Mouse (Mus musculus) left cerebral cortex, adult 2 months (tissue): Measurements from ENCODE around the gene Cpsf4. TPM values are rescaled to one million over a fixed set of nuclear protein-coding genes. Genes with fewer than 3 reads are reported as not detected.
"Not testable (repeated sequence)": the region's sequence is repeated elsewhere in the genome, so short reads cannot be mapped to it uniquely, and the experiment has no call there.

Experiments
- DNase-seq, 2 experiments: peaks; one replicate each; pipeline ENCODE4 v3.0.0; 2021 to 2022; ENCODE audit warnings: low spot score in 2 of 2, mixed read lengths in 1 of 2; ENCODE audit errors: extremely low spot score in 1 of 2
- H3K27ac ChIP-seq: fragments of 200-600 bp; 2 replicates; pipeline ENCODE4 v1.8.1; 2022
- H3K4me3 ChIP-seq: fragments of 200-600 bp; 2 replicates; pipeline ENCODE4 v1.8.1; 2022
- CTCF ChIP-seq: fragments of 200-600 bp; IDR thresholded peaks from 2 replicates; pipeline ENCODE4 v1.8.1; 2022; ENCODE audit warnings: antibody characterized with exemption, mild to moderate bottlenecking, moderate library complexity
- intact Hi-C: fragments of 180-260 bp; cut with DNase I; formaldehyde crosslinking; loops from one replicate; pipeline ENCODE4 v1.15.1; 2025
- total RNA-seq, 2 experiments: library from RNA; stranded (reverse); gene quantifications; 2 replicates each; pipeline ENCODE4 v1.2.3; 2021

Cpsf4 gene
- total RNA-seq, 2 experiments from 2014 or later, result 25.6 to 26.0 TPM

DNA sequence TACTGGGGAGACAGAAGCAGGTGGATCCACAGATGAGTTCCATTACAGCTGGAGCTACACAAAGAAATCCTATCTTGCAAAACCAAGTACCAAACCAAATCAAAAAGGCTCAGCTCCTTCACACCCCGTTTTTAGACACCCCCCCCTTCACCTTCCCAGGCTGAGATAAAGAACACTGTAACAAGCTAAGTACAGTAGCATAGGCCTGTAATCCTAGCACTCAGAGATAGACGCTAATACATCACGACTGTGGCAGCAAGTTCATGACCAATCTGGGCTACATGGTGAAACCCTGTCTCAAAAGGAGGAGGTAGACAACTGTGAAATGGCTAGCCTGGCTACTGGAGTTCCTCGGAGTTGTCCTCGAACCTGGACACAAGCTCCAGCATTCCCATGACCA lies 23.4 kb downstream of the Cpsf4 start:
- intact Hi-C loops, result no loop called here
- H3K27ac ChIP-seq, result peak overlapping the region; percentile 97
- no peak for TF ChIP-seq CTCF
- no peak for DNase-seq
- peak overlapping the region; percentile 97 for H3K4me3 ChIP-seq

DNA sequence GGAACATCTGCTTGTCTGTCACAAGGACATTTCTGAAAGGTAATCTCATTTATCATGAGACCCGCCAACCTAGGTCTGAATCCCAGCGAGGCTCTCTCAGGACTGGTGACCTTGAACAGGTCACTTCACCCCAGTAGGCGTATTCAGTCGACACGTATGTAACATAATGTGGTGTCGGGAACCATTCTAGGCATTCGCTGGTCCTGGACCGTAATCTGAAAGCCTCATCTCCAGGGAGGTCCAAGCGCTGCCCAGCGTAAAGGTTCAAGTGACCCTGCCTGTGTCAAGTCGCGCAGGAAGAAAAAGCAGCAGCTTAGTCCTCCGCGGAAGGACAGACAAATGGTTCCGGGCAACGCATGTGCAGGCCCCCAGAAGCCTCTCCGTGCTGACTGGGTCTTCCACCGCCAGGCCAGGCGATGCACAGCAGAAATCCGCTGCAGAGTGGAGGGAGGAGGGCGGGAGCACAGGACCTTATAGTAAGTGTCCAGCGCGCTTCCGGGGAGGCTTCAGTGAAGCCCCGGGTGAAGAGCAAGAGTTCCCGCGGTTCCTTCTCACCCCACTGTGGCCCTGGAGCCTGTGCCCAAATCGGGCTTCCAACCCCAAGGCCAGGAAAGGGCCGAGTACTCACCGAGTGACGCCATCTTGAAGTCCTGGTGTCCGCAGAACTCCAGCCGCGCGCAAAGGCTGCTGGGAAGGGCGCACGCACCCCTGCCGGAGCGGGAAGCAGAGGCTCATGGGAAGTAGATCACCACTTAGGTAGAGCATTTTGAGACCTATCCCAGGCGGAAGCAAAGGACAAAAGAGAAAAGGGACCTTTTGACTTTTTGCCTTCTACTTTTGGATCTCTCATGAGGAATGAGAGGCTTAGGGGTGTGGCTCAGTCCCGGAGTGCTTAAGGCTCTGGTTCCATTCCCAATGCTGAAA lies 24.1 kb downstream of the Cpsf4 start:
- intact Hi-C loops, result loop anchor here (1.0 kb wide), 1 partner anchor 24 kb away; the partner anchor contains the start of genes Cpsf4 and Ptcd1
- DNase-seq, result peak; percentile 92 to 93
- peak overlapping the region; percentile 97 for H3K27ac ChIP-seq
- TF ChIP-seq CTCF, result no peak
- H3K4me3 ChIP-seq, result peak overlapping the region; percentile 97

DNA sequence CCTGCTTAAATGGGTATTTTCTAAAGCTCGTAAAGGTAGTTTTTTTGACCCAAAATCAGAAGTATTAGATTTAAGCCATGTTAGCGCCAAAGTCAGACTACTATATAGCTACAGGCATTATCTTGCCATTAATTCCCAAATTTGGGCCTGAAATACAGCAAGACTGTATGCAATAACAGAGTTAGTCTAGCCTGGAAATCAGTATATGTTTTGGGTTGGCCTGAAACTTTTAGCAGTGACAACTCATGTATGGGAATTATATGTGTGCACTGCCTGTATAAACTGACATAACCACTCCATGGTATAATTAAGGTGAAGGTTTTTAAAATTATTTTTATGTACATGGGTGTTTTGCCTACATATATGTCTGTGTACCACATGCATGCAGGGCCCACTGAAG lies 24.9 kb downstream of the Cpsf4 start, which contains the start of gene Atp5j2:
Atp5j2 (minus strand) TSS at position 101 of the 400 bp plus-strand sequence.
- no peak for DNase-seq
- Histone ChIP-seq H3K4me3 (peak within 1 kb of the TSS; percentile 97), H3K27ac (peak within 1 kb of the TSS; percentile 97)
- intact Hi-C loops, result loop anchor here (1.0 kb wide), 1 partner anchor 25 kb away; the partner anchor contains the start of genes Cpsf4 and Ptcd1
- no peak for TF ChIP-seq CTCF

DNA sequence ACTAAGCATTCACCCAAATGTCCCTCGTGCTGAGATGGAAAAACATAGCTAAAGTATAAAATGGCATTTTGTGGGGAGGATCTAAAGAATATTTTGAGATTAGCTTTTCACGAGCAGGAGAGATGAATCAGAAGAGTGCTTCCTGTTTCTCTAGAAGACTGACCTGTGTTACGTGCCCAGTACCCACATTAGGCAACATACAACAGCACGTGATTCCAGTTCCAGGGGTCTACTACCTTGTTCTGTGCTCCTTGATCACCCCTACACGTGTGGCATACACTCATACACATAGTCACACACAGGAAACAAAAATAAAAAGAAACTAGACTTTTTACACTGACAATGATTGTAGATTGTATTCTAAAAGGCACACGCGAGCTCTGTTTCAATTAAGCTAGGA lies 33.4 kb downstream of the Cpsf4 start:
- intact Hi-C loops, result no loop called here
- no peak for DNase-seq
- H3K4me3 ChIP-seq, result peak overlapping the region; percentile 80
- no peak for TF ChIP-seq CTCF
- no peak overlapping the region for H3K27ac ChIP-seq

DNA sequence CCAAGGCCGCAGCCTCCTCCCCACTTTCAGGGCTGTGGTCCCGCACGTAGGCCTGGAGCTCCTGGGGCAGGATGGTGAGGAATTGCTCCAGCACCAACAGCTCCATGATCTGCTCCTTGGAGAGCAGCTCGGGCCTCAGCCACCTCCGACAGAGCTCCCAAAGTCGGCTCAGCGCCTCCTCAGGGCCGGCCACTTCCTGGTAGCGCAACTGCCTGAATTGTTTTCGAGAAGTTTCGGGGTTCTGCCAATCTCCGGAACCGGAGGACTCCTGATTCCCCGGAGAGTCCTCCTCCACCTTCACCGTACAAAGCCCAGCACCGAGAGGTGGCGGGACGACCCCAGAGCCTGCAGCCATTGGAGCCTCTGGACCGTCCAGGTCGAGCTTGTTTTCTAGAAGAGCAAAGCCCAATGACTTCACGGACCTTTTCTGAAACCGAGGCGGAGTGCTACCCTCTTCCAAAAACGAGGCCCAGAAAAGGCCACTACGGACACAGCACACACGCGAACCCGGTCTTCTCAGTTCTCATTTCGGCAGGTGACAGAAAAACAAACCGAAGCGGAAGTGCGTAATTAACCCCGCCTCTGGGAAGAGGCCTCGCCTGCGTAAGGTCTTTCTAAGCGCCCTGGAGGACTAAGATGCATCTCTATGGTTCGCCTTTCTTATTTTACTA lies 34.4 kb downstream of the Cpsf4 start, which contains the start of gene Zkscan14:
Zkscan14 (minus strand) TSS at position 548 of the 671 bp plus-strand sequence.
- TF ChIP-seq CTCF, result no peak
- peak; percentile 67 to 73 for DNase-seq
- Histone ChIP-seq H3K4me3 (peak within 1 kb of the TSS; percentile 80), H3K27ac (peak within 1 kb of the TSS; percentile 88)
- intact Hi-C loops, result no loop called here

DNA sequence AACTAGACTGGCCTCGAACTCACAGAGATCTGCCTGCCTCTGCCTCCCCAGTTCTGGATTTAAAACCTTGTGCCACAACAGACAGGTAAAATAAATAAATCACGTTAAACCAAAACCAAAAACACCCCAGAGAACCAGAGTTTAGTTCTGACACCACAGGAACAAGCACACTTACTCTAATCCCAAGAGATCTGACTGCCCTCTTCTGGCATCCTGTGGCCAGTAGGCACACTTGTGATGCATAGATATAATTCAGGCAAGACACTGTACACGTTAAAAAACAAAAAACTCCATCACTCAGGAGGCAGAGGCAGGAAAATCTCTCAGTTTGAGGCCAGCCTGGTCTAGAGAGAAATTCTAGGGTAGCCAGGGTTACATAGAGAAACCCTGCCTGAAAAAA lies 35.4 kb downstream of the Cpsf4 start:
- H3K4me3 ChIP-seq, result no peak overlapping the region
- intact Hi-C loops, result no loop called here
- no peak for TF ChIP-seq CTCF
- no peak for DNase-seq
- no peak overlapping the region for H3K27ac ChIP-seq

DNA sequence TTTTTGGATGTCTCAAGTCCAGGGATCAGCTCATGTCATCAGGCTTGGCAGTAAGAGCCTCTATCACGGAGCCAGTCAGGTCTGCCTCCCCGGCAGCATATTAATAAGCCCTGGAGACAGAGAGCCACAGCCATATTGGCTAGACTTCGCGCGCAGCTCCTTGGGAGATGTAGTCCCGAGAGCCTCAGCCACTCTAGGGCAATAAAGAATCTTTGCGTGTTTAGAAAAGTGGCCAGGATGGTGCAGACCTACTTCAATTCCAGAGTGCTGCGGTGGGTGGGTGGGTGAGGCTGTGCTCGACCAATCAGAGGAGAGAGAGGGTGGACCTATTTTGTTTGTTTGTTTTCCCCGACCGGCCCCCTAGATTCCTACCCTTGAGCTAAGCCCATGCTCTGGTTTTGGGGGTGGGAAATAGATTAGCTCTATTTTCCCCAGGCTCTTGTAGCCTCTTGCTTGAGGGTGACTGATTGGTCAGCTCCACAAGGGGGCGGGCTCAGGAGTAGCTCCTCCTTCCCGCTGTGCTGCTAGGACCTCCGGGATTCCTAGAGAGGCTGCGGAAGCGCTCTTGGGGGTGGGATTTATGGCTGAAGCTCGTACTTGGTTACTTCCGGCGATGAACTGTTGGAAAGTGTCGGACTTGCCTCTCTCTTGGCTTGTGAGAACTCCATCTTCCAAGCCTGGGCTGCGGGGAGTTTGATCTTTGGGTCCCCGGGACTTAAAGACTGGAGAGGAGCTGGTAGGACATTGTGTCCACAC lies 37.1 kb downstream of the Cpsf4 start, which contains the start of gene Zkscan5:
Zkscan5 (plus strand) TSS at position 627 of the 756 bp plus-strand sequence.
- DNase-seq, result peak; percentile 95 to 98
- peak; percentile 19 for TF ChIP-seq CTCF
- Histone ChIP-seq H3K27ac (peak within 1 kb of the TSS; percentile 98), H3K4me3 (peak within 1 kb of the TSS; percentile 74)
- intact Hi-C loops, result loop anchor here (1.0 kb wide), 2 partner anchors 27 to 37 kb away; partner anchors contain the start of genes Cpsf4, Ptcd1 and Zfp655

DNA sequence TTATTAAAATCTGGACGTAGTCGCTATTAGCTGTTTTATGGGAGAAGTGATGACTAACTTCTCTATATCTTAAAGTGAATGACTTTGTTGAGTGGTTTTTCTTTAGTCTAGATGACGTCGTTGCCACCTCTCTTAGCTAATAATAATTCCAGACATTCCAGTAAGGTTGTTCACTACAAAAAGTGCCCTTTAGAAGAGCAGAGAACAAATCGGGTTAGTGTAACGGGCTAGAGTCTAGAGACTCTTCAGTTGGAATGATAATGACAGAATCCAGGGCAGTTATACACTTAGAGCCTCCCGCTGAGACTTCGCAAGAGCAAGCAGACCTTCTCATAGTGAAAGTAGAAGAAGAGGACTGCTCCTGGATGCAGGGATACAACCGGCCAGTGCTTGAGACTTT lies 38.0 kb downstream of the Cpsf4 start:
- H3K4me3 ChIP-seq, result peak overlapping the region; percentile 74
- no peak overlapping the region; the same call in 1 of the 2 replicates for H3K27ac ChIP-seq
- TF ChIP-seq CTCF, result no peak
- intact Hi-C loops, result no loop called here
- no peak for DNase-seq

DNA sequence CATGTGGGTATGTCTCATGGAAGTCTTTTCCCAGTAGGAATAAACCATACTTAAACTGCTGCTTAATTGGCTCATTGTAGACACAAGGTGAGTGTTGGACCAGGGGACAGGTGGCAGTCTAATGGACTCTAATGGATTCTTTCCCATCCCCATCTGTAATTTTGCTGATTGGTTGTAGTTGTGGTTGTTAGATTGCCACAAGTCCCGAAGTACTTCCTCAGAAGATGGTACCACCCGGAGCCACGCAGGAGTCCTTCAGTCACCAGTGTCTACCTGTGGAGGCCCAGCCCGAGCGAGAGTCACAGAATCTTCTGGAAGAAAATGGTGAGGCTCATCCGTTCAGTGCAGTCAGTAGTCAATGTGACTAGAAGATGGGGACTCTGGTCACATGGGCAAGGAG lies 40.4 kb downstream of the Cpsf4 start:
- TF ChIP-seq CTCF, result no peak
- Histone ChIP-seq H3K4me3 (no peak overlapping the region), H3K27ac (no peak overlapping the region)
- intact Hi-C loops, result no loop called here
- DNase-seq, result no peak

DNA sequence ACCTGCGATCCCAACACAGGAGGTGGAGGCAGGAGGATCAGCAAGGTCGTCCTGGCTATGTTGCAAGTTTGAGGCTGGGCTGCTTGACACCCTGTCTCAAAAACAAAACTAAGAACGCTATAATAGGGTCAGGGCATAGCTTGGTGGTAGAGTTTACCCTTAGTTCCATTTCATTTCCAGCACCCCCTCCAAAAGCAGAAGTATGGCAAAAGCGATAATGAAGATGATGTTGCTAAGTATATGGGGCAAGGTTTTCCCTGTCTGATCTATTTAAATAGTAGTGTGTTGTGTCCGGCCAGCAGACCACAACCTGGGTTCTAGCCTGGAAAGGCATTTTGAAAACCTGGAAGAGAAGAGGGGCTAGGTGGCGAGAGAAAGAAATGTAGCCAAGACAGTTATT lies 40.9 kb downstream of the Cpsf4 start:
- TF ChIP-seq CTCF, result no peak

DNA sequence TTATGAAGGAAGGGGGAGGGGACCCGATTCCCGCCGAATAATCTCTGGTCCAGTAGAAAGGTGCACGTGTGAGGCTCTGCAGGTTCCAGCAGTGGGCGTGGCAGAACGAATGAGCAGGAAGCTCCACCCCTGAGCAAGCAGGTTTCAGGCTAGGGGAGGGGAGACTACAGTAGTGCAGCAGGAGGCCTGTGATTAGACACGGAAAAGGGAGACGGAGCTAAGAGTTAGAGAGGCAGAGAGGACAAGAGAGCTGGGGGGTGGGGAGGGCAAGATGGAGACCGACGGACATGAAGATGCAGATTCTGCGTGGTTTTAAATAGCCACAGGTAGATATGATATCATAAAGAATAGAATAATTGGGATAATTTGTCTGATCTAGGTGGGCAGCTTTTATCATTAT lies 41.4 kb downstream of the Cpsf4 start:
- H3K27ac ChIP-seq, DNase-seq, H3K4me3 ChIP-seq, intact Hi-C loops: not testable (repeated sequence)

More for the DNA sequence above, 40.9 kb downstream of the Cpsf4 start:
- no peak overlapping the region for H3K27ac ChIP-seq
- DNase-seq, result no peak
- intact Hi-C loops, result no loop called here
- no peak overlapping the region for H3K4me3 ChIP-seq
